Mouse (Mus musculus): ENCODE data around the gene Tns1.

The Tns1 gene

DNA sequence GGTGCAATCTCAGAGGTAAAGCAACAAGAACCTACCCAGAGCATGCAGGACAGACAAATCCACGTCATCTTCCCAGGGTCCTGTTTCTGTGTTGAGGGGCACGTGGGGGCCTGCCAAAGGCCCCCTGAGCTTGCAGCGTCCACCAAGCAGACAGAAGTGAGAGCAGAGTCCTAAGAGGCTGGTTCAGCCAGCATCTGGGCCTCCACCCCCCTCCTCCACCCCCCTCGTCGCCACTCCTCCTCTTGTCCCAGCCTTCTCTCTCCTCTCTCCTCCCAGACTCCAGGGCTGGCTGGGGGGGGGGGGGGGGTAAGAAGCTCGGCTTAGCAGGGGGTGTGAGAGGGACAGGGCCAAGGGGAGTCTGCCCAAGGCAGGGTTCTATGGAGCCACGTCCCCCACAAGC lies 33.1 kb downstream of the Tns1 start:
- no peak for DNase-seq

DNA sequence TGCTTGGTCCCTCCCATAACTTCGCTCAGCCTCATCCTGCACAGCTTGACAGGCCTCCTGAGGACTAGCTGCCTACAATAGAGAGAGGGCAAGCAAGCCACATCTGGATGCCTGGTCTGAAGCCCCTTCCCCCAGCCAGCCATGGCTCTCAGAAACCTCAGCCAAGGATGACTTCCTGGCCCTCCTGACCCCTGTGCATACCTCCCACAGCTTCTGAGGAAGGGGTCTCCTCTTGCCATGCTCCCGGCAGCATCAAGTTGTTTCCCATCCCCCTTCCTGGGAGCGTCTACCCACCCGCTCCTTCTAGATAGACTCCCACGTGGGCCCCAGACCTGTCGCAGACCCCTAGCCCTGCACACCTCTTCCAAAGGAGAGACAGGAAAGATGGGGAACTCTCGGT lies 33.9 kb downstream of the Tns1 start:
- DNase-seq, result no peak

DNA sequence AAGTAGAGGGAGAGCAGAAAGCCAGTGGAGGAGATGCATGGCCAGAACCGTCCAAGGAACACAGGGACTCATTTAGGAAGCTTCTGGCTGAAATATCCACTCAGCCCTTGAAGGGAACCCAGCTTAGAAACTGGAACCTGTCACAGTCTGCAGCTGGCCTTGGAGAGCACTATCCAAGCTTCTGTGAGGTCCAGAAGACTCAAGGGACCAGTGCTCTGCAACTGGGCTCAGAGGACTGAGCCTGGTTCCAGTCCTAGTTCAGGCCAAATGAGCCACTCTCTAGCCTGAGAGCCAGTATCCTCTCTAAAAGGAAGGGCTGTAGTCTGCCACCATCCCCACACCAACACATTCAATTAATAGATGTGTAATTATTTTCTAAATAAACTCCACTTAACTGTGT lies 35.7 kb downstream of the Tns1 start:
- DNase-seq, result no peak

DNA sequence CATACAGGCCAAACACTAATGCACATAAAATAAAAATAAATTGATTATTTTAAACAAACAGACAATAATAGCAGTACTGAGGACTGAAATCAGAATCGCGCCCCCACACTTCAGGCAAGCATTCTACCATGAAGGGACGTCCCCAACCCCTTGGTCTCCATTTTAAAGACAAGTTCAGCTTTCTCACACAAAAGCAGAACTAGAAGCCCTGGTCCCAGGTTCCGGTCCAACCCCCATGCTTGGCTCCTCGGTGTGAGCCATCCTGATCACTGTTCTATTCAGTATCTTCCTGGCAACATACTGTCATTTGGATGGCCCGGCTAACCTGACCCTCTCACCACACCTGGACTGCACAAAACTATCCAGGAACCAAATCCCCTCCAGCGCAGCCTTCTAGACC lies 38.7 kb downstream of the Tns1 start:
- DNase-seq, result no peak

DNA sequence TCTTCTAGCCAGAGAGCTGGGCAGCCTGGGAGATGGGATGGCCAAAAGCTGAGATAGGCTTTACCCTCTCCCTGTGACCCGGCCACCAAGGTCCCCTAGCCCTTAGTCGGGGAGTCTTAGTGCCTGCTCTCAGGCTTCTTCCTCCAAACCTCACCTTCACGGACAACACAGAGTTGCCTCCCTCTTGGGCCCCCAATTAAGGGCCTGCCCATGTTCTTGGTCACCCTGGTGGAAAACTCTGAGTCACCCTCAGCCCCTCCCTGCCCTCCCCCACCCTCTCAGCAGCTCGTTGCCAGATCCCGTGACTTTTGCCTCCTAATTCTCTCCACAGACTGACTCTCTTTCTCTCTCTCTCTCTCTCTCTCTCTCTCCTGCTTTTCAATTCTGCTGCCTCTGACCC lies 39.5 kb downstream of the Tns1 start:
- DNase-seq, result no peak

DNA sequence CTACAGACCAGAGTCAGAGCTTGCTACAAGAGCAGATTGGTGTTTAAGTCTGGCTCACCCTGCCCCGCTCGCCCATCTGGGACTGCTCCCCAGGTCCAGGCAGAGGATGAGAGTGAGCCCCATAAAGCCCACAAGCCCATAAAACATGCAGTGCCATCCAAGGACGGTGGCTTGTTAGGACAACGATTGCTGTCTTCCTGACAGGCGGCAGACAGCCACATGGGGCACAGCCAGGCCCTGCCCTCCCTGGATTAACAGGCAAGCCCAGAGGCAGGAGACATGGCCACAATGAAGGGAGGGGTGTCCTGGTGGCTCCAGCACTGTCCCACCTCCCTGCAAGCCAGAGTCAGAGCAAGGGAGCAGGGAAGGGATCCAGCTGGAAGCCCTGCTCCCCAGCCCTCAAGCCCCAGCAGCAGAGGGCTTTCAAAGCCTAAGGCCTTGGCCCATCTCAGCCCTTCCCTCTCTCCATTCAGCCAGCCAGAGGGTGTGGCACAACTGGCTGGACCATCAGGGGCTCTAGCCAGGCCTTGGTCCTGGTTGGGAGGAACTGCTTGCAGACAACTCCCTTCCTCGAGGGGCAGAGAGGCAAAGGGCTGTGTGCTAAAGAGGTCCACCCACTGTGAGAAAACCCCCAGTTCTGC lies 40.1 kb downstream of the Tns1 start:
- DNase-seq, result peak; percentile 62

DNA sequence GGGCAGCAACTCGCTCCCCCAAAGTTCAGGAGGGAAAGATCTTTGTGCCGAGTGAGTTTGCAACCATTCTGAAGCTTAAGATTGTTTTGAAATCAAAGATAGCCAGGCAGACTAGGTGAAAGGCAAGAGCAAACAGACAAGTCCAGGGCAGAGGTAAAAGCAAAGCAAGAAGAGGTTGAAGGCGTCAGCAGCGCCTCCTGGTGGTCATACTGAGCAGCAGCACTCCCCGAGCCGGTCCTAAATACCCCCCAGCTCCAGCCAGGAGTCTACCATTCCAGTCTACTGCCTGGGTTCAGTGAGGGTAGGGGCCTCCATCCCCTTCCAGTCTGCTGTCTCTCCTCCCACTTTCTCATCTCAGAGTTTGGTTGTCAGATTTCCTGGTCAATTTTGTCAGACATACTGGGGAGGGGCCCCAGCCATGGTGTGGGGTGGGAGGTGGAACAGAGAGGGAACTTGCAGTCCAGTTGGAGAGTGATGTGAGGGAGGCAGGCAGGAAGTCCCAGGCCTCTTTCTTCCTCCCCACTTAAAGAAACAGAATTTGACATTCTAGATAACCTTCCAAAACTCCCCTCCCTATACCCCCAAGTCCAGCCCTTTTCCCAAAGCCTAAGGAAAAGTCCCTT lies 41.3 kb downstream of the Tns1 start:
- DNase-seq, result peak; percentile 76

DNA sequence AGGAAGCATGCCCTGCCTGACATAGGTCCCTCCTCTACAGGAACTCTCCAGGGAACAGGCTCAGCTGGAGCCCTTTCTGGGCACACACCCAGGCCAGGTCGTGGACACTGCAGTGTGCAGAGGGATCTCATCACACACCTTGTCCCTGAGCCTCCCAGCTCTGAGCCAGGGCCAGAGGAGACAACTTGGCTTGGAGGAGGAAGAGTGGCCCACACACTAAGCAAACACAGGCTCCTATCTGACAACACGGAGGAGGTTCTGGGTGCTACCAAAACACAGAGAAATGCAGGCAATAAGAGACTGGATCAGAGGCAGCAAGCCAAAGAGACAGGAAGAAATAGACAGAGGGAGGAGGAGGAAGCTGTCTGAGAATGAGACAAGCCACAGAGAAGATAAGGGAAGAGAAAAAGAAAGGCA lies 42.7 kb downstream of the Tns1 start:
- peak; percentile 27 for DNase-seq

DNA sequence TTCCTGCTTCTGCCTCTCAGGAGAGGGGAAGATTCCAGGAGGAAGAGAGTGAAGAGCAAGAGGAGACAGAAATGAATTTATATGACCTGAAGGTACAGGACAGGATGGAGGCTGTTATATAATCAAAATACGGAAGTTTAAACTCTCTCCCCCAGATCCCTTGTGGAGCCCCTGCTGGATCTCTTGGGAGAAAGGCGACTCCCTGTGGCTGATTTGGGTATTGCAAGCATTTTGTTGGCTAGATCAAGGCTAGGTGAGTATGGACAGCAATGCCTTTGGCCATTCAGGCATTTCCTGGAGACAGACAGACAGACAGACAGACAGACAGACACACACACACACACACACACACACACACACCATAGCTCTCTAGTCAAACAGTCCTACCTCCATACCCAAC lies 46.9 kb downstream of the Tns1 start:
- DNase-seq, result peak; percentile 96

DNA sequence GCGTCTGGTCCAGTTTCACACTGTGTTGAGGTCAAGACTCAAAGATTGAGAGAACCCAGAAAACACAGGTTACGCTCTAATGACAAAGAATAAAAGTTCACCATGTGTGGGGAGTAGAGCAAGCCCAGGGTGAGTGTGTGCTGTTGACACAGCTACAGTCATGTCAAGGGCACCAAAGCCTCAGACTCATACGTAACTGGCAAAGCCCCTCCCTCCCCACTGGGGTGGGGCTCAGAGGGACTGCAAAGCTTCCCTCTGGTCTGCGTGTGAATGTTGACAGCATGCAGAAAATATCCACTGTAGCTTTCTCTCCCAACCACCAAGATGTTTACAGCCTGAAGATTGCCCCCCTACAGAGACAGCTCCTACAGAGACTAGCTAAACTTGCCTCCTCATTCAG lies 48.0 kb downstream of the Tns1 start:
- DNase-seq, result peak; percentile 37

DNA sequence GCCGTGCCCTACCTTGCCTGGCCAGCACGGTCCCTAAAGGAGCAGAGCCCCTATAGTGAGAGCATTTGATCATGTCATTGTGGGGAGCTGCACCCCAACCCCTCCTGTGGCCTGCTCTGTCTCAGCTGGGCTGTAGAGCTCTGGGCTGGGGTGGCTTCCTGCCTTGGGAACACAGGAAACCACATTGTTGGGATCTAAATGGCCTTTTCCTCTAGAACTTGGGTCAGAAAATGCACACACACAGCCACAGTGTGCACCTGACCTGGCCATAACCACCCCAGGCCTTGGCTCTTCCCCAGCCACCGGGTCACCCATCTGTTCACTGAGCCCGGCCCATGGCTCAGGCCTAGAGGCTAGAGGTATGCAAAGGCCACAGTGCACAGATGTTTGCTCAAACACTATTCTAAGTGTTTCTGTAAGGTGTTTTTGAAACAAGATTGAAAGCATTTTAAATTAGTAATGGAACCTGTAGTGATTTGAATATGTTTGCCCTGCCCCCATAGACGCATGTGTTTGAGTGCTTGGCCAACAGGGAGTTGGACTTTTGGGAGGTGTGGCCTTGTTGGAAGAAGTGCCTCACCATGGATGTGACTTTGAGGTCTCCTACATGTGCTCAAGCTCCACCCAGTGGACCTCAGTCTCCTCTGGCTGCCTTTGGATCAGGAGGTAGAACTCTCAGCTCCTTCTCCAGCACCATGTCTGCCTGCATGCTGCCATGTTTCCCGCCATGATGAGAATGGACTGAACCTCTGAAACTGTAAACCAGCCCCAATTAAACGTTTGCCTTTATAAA lies 49.4 kb downstream of the Tns1 start:
- DNase-seq, result peak; percentile 35

DNA sequence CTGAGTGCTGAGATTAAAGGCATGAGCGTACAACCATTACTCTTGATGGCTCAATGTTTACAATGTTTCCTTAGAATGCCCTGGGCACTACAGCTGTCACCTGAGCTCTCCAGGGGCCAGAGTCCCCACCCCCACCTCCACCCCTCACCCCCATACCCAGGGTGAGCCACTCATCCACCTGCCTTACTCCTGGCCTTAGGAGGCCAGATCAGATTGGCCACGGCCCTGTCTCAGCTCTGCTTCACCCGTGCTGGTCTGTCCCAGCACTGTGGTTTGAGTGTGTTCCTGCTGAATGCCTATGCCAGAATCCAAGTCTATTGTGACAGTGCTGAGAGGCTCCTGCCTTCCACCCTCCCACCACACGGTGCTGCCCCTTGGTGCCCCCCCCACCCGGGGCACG lies 50.5 kb downstream of the Tns1 start:
- DNase-seq, result no peak

DNA sequence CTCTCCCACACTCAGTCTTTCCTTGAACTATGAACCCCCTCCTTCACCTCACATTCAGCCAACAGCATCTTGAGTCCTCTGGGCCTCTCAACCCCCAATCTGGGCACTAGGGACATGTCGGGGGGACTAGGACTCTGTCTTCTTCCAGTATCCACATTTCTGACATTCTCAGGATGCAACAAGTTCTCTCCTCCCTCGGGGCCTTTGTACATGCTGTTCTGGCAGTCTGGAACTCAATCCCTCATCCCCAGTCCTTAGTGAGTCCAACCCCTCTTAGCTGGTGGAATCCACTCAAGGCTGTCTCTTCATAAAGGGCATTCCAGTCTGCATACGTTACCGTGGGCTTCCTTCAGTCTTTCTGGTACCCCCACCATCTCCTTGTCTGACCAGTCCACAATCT lies 53.5 kb downstream of the Tns1 start:
- DNase-seq, result peak; percentile 39

DNA sequence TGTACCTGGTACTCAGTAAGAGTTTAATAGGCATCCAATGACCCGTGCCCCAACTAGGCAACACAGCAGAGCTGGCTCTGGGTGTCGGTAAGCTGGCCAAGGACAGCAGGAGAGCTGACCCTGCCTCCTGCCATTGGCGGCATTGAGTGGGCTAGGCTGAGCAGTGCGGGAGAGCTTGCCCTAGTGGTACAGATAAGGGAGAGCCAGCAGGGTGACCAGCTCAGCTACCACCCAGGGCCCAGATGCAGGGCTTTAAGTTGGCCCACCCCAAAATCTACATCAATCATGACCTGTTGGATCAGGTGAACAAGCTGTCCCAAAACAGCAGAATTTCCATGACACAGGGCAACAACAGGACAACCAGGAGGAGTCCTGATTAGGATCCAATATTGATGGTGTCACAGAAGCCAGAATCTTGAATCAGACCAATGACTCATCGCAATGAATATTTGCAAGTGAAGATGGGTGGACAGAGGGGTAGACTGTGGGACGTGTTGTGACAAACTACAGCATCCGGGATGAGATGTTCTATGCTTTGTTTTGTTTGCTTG lies 54.2 kb downstream of the Tns1 start:
- DNase-seq, result no peak

DNA sequence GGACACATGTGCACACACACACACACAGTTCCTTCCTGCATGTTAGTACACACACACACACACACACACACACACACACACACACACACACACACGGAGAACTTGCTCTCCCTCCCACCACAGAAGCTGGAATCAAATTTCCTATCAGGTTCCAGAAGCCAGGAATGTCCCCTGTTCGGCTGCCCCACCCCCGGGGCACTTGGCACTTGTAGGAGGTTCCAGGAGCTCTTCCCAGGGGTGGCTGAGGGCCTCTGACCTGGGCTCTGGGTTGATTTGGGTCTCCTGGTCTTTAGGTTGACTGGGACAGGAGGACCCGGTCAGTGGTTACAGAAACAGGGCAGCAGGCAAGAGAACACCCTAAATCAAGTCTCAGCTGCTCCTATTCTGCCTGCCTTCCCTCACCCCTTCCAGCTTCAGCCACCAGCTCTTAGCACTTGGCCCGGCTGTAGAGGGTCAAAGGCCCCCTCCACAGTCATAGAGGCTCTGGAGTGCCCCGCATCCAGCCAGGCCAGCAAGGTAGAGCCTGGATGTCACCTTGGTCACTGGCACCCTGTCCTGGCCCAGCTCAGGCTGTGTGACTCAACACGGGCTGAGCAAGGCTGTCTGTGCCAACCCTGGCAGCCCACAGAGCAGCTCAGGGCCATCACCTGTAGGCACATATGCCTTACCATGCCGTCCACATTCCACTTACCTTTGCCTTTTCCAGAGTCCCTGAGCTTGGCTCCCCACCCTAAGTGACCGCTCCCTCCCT lies 55.0 kb downstream of the Tns1 start:
- peak; percentile 62 for DNase-seq

DNA sequence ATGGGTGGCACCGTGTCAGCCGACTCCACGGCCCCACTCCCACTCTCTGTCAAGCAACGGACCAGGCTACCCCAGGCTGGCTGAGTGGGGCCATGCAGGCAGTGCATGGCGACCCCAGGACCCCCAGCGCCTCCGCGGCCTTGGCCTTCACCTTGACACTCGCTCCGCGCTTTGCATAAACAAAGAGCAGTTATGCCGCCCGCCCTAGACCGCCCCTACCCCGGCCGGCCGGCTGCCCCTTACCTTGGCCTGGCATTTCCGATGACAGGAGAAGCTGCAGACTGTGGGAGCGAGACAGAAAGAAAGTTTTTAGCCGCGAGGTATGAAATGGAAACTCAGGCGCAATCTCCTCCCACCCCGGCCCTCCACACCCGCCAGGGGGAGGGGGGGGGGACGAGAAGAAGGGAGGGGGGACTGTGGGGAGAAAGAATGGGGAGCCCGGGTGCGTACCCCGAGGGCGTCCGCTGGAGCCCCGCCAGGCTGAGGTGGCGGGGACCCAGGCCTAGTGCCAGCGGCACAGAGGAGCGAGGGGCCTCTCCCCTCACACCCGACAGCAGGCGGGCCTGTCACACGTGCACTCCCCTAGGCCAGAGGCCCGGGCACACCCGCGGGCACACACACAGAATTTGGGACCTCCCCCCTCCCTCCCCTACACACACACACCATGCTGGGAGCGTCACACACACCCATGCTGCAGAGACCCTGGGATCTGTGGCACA lies 55.7 kb downstream of the Tns1 start:
- DNase-seq, result peak; percentile 51

DNA sequence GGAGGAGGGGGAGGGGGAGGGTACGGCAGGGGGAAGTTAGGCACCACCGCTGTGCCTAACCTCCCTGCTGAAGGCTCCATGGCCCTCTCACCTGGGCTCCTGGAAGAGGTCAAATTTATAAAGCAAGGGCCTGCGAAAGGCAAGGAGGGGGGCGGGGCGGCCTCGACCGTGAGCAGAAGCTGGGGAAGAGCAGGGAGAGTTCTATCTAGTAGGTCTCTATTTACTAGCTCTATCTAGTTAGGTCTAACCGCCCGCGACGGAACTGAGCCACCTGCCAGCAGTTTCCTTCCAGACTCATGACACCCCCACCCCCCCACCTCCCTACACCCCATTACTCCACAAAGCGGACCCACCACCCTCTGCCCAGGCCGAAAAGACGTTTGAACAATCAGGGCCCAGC lies 56.4 kb downstream of the Tns1 start:
- DNase-seq, result no peak

DNA sequence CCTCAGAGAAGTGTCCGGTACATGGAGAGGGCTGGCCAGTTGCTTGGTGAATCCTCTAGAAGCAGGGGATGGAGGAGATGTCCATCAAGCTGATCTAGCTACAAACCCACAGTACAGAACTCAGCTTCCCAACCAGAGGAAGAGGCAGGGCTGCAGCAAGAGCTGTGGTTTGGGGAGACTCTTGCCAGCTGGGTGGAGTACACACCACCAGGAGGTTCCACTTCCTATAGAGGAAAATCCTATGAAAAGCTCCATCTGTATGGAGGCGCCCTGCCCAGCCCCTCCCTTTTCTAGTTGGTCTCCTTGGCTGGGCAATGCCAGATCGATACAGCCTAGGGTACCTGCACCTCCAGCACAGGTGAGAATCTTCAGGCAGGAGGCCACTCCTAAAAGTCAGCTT lies 57.7 kb downstream of the Tns1 start:
- no peak for DNase-seq

DNA sequence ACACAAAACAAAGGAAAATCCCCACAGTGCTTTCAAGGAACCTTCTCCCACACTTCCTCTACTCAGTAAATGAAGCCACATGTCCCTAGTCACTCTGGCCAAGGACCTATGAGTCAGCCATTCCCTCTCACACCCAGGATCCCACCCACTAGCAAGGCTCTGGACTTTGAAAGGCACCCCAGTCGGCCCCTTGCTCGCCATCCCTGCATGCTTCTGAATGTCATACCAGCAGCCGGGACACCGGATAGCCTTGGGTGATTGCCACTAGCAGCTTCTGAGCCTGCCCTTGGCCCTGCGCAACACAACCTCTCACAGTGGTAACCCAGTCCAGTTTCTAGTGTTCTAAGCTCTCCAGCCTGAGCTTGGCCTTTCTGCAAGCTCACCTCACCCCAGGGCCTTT lies 58.2 kb downstream of the Tns1 start:
- DNase-seq, result peak; percentile 56

DNA sequence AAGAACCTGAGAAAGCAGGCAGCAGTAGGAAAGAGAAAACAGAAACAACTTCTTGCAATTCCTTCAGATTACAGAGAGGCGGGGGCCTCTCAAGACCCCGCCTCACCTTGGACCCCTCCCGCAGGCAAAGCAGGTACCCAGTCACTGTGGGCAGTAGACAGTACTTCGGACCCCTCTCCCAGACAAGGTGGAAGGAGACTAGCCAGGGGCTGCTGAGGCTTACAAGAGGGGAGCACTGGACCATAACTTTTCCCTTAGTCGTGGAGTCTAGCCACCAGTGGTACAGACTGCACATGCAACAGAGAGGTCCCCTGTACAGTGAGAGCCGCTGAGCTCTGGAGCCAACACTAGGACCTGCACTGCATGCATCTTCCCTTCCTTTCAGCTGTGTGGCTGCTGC lies 64.2 kb downstream of the Tns1 start:
- DNase-seq, result no peak

DNA sequence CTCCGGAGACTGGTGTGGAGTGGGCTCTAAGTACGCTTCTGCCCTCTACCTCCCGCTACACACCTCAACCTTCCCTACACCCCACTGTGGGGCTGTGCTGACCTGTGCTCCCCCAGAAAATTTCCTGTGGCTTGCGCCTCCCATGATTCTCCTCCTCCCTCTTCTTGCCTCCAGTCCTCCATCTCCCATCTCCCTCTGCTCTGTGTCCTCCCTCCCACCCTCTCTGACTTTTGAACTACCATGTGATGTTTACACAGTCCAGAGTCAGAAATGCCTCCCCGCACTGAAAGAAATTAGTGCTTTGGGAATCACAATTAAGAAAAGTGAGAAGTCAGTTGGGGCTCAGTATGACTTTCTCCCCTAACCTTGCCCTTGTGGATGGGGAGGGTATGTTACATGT lies 64.7 kb downstream of the Tns1 start:
- DNase-seq, result no peak

DNA sequence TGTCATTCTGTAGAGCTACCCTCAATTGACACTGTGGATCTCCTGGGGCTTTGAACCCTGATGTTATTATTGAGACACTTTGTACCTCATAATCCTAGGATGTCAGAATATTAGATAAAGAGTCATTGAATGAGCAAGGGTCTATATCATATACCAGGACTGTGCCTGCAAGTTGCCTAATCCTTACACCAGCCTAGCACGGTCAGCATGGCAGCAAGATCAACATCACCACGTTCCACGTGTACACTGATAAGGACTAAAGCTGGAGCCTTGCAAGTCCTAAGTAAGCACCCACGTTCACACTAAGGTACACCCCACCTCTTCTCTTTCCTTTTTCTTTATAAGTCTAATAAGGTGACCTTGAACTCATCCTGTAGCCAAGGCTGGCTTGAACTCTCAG lies 65.5 kb downstream of the Tns1 start:
- no peak for DNase-seq

DNA sequence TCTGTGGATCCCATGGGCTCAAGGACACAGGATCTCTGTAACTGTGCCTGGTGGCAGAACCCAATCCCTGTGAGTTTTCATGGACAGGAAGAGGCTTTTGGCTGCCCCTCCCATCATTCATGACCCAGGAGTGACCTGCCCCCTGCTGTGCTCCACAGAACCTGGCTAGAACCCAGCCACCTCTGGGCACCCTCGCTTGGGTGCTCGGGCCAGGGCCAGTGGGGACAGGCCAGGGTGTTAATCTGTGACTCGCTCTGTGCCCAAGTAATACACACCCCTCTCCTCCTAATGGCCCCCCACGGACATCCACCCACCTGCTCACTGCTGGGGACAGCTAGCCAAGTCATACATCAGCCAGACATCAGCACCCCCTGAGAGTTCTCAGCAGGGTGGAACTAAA lies 65.9 kb downstream of the Tns1 start:
- DNase-seq, result no peak

All from lung, postnatal 14 days (tissue).